Mouse (Mus musculus): ENCODE data around the gene Cldn22.

Gene Cldn22

GRCm38 (mm10) chr8:47833944-47834343 lies 9.7 kb downstream of the Cldn22 start:
- no peak for DNase-seq (ENCODE audit: low read depth)

GRCm38 (mm10) chr8:47843063-47843462 lies 18.8 kb downstream of the Cldn22 start:
- no peak for DNase-seq (ENCODE audit: low read depth)

- DNase-seq (ENCODE audit: low read depth), result no peak
Observed at GRCm38 (mm10) chr8:47843651-47844050, 19.4 kb downstream of the Cldn22 start.

GRCm38 (mm10) chr8:47845956-47846355 lies 21.7 kb downstream of the Cldn22 start:
- no peak for DNase-seq (ENCODE audit: low read depth)

- no peak for DNase-seq (ENCODE audit: low read depth)
Observed at GRCm38 (mm10) chr8:47847161-47847560, 22.9 kb downstream of the Cldn22 start.

GRCm38 (mm10) chr8:47847931-47848330 lies 23.6 kb downstream of the Cldn22 start:
- DNase-seq (ENCODE audit: low read depth), result no peak

GRCm38 (mm10) chr8:47849842-47850241 lies 25.6 kb downstream of the Cldn22 start:
- no peak for DNase-seq (ENCODE audit: low read depth)

- DNase-seq (ENCODE audit: low read depth), result peak; percentile 26
Observed at GRCm38 (mm10) chr8:47851824-47852502, 27.7 kb downstream of the Cldn22 start.

- no peak for DNase-seq (ENCODE audit: low read depth)
Observed at GRCm38 (mm10) chr8:47852737-47853136, 28.5 kb downstream of the Cldn22 start.

GRCm38 (mm10) chr8:47853356-47853755 lies 29.1 kb downstream of the Cldn22 start:
- no peak for DNase-seq (ENCODE audit: low read depth)

GRCm38 (mm10) chr8:47859259-47859658 lies 35.0 kb downstream of the Cldn22 start:
- DNase-seq (ENCODE audit: low read depth), result no peak

GRCm38 (mm10) chr8:47866568-47866967 lies 42.3 kb downstream of the Cldn22 start:
- DNase-seq (ENCODE audit: low read depth), result no peak

- DNase-seq (ENCODE audit: low read depth), result peak; percentile 72
Observed at GRCm38 (mm10) chr8:47867067-47867466, 42.8 kb downstream of the Cldn22 start.

GRCm38 (mm10) chr8:47872361-47873107 lies 48.3 kb downstream of the Cldn22 start:
- DNase-seq (ENCODE audit: low read depth), result peak; percentile 36

GRCm38 (mm10) chr8:47874497-47875178 lies 50.4 kb downstream of the Cldn22 start:
- no peak for DNase-seq (ENCODE audit: low read depth)

Measured in naive thymus-derived CD4-positive, alpha-beta T cell, adult 2 months (primary cell).